Mouse (Mus musculus) T-helper 17 cell (primary cell): ENCODE data around the gene Lasp1.

ENCODE experiments used
- in situ Hi-C, 2 experiments: fragments of 300-600 bp; cut with MboI, MseI; formaldehyde crosslinking; loops; 1 replicate in 1 of 2; 2 replicates in 1 of 2; pipeline ENCODE4 v1.15.1; 2025; ENCODE audit warnings: high pct_unique_total_duplicates in 2 of 2

The Lasp1 gene

GRCm38 (mm10) chr11:97825295-97825694 lies 26.5 kb downstream of the Lasp1 start:
- in situ Hi-C loops: loop anchor here in 1 of 2 experiments (10.0 to 25.0 kb wide), 2 partner anchors 1520 to 1763 kb away; partner anchors contain the start of genes Hoxb5 and Ube2z

GRCm38 (mm10) chr11:97825971-97826370 lies 27.2 kb downstream of the Lasp1 start:
- in situ Hi-C loops: loop anchor here in 1 of 2 experiments (10.0 to 25.0 kb wide), 2 partner anchors 1521 to 1764 kb away; partner anchors contain the start of genes Hoxb5 and Ube2z

DNA sequence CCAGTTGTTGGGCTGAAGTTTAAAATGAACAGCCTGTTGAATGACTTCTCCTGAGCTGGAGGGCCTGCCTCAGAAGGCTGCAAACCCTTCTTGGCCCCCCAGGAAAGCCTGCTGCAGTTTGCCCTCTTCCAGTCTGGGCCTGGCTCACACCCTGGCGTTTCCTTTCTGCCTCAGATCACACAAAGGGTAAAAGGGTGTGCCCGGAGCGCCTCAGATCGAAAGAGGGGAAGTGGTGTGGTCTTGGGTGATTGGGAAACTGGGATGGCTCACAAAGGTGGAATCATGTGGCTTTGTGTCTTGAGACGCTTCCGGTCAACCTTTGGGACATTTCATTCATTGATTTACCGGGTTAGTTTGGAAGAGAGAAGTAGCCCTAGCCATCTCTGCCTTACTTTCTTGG lies 27.6 kb downstream of the Lasp1 start:
- in situ Hi-C loops: loop anchor here in 1 of 2 experiments (10.0 to 25.0 kb wide), 2 partner anchors 1522 to 1764 kb away; partner anchors contain the start of genes Hoxb5 and Ube2z

- in situ Hi-C loops: loop anchor here in 1 of 2 experiments (10.0 to 25.0 kb wide), 2 partner anchors 1523 to 1765 kb away; partner anchors contain the start of genes Hoxb5 and Ube2z
Observed at GRCm38 (mm10) chr11:97827654-97828053, 28.9 kb downstream of the Lasp1 start.

- in situ Hi-C loops: loop anchor here in 1 of 2 experiments (10.0 to 25.0 kb wide), 2 partner anchors 1525 to 1767 kb away; partner anchors contain the start of genes Hoxb5 and Ube2z
Observed at GRCm38 (mm10) chr11:97829365-97829764, 30.6 kb downstream of the Lasp1 start.

GRCm38 (mm10) chr11:97829913-97830476 lies 31.2 kb downstream of the Lasp1 start:
- in situ Hi-C loops: loop anchor here in 1 of 2 experiments (10.0 to 25.0 kb wide), 2 partner anchors 1525 to 1768 kb away; partner anchors contain the start of genes Hoxb5 and Ube2z

- in situ Hi-C loops: loop anchor here in 1 of 2 experiments (25.0 kb wide), 1 partner anchor 1768 kb away; the partner anchor contains the start of gene Ube2z
Observed at GRCm38 (mm10) chr11:97830501-97830900, 31.7 kb downstream of the Lasp1 start.

GRCm38 (mm10) chr11:97832001-97832400 lies 33.2 kb downstream of the Lasp1 start:
- in situ Hi-C loops: loop anchor here in 1 of 2 experiments (25.0 kb wide), 1 partner anchor 1770 kb away; the partner anchor contains the start of gene Ube2z

GRCm38 (mm10) chr11:97833352-97833751 lies 34.6 kb downstream of the Lasp1 start:
- in situ Hi-C loops: loop anchor here in 1 of 2 experiments (25.0 kb wide), 1 partner anchor 1771 kb away; the partner anchor contains the start of gene Ube2z

DNA sequence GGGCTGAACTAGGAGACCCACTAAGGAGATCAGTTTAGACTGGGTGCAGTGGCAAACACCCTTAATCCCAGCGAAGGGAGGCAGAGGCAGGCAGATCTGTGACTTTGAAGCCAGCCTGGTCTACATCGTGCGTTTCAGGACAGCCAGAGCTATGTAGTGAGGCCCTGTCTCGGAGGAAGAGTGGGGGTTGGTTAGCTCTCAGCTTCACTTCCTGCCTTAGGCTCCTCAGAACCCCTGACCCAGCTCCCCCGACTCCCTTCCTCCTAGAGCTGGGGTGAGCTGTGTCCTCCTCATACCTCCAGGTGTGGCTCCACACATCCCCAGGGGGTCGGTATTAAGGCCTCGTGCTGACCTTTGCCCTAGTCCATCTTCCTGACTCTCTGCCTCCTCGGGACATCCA lies 37.7 kb downstream of the Lasp1 start:
- in situ Hi-C loops: loop anchor here (5.0 to 25.0 kb wide), 3 partner anchors 34 to 1774 kb away; partner anchors contain the start of gene Ube2z (in 1 of the 2)

DNA sequence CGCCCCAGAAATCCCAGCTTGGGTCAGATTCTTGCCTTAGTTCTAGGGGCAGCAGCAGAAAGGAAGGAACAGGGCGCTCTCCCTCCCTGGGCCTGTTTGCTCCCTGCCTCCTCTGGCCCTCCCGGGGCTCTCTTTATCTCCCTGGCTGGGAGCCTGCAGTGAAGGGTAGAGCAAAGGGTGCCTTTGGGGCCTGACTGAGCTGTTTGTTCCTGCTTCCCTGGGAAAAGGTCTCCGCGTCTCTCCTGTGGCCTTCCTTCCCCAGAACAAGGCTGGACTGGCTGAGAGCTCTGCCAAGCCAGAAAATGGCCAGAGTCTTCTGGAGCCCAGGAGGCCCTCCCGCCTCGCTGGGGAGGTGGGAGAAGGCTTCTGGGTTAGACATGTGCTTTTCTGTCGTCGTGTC lies 38.3 kb downstream of the Lasp1 start:
- in situ Hi-C loops: loop anchor here (5.0 to 25.0 kb wide), 3 partner anchors 35 to 1775 kb away; partner anchors contain the start of gene Ube2z (in 1 of the 2)

DNA sequence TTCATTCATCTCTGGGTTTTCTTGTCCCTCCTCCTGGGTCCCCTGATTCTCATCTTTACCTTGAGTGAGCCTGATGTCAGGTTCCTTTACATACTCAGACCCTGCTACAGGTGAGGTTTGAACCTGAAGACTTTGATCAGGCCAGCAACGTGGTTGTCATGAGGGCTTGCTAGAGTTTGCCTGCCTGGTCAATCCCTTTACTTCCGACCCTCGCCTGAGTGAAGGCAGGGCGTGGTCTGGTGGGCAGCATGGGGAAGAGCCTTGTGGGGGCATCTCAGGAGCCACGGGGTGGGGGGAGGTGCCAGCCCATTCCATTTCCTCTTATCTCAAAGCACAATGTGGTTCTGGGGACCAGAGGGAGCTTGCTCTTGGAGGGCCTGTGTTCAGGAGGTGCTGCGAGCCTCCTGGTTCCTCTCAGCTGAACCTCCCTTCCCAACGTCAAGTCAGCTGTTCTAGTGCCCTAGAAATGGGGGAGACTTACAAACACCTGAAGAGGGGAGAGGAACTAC lies 38.9 kb downstream of the Lasp1 start:
- in situ Hi-C loops: loop anchor here (5.0 to 25.0 kb wide), 3 partner anchors 35 to 1775 kb away; partner anchors contain the start of gene Ube2z (in 1 of the 2)

- in situ Hi-C loops: loop anchor here (5.0 to 25.0 kb wide), 3 partner anchors 37 to 1777 kb away; partner anchors contain the start of gene Ube2z (in 1 of the 2)
Observed at GRCm38 (mm10) chr11:97838779-97839440, 40.1 kb downstream of the Lasp1 start.

DNA sequence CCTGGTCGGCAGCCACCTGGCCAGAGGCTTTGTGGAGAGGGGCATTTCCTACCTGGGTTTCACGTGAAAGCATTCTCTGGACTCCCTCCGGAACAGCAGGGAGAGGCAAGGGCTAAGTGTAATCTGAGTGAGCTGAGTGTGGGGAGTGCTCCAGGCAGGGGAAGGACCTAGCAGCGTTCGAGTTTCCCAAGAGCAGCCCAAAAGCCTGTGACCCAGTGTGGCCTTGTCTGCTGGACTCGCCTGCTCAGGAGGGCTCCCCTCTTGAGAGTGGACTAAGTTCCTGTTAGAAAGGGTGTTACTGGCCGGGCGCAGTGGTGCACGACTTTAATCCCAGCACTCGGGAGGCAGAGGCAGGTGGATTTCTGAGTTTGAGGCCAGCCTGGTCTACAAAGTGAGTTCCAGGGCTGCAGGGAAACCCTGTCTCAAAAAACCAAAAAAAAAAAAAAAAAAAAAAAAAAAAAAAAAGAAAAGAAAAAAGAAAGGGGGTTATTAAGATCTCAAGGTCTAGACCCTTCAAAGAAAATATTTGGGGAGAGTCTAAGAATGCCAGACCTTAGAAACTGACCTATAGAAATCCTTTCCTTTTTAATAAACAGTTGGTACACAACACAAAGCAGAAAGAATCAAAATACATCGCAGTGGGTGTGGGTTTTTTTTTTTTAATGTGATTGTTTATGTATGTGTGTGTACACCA lies 40.8 kb downstream of the Lasp1 start:
- in situ Hi-C loops: loop anchor here (5.0 to 25.0 kb wide), 3 partner anchors 37 to 1777 kb away; partner anchors contain the start of gene Ube2z (in 1 of the 2)

- in situ Hi-C loops: loop anchor here in 1 of 2 experiments (25.0 kb wide), 1 partner anchor 1778 kb away; the partner anchor contains the start of gene Ube2z
Observed at GRCm38 (mm10) chr11:97840135-97840490, 41.3 kb downstream of the Lasp1 start.

GRCm38 (mm10) chr11:97840539-97840954 lies 41.7 kb downstream of the Lasp1 start, which contains the start of gene B230217C12Rik:
B230217C12Rik (plus strand) TSS chr11:97840780.
- in situ Hi-C loops: loop anchor here in 1 of 2 experiments (25.0 kb wide), 1 partner anchor 1778 kb away; the partner anchor contains the start of gene Ube2z

- in situ Hi-C loops: loop anchor here in 1 of 2 experiments (25.0 kb wide), 1 partner anchor 1779 kb away; the partner anchor contains the start of gene Ube2z
Observed at GRCm38 (mm10) chr11:97840991-97841661, 42.3 kb downstream of the Lasp1 start.

- in situ Hi-C loops: loop anchor here in 1 of 2 experiments (25.0 kb wide), 1 partner anchor 1780 kb away; the partner anchor contains the start of gene Ube2z
Observed at GRCm38 (mm10) chr11:97842001-97842400, 43.2 kb downstream of the Lasp1 start.

- in situ Hi-C loops: loop anchor here in 1 of 2 experiments (25.0 kb wide), 1 partner anchor 887 kb away; the partner anchor contains the start of genes Med24 and Thra
Observed at GRCm38 (mm10) chr11:97850367-97850766, 51.6 kb downstream of the Lasp1 start.
